Mouse (Mus musculus) B cell, adult 2 months (primary cell): ENCODE data around the gene Mcm5.

Source experiments
- DNase-seq, 2 experiments: peaks; one replicate each; pipeline ENCODE4 v3.0.0; 2022

Gene Mcm5

DNA sequence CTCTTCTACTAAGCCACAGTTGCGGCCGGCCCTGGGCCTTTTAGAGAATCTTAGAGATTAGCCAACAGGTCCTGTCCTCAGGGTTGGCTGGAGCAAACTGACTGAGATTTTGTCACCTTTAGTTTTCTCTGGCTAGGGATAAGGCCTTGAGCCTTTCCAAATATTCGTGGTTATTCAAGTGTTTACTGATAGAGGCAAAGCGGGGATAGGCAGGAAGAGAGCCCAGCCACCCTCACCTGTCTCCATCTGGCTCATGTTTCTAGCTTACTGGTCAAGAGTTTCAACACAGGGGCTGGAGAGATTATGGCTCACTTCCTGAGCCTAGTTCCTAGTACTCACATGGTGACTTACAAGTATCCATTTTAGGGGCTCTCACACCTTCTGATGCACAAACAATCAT lies 6.4 kb upstream of the Mcm5 start:
- no peak for DNase-seq

DNA sequence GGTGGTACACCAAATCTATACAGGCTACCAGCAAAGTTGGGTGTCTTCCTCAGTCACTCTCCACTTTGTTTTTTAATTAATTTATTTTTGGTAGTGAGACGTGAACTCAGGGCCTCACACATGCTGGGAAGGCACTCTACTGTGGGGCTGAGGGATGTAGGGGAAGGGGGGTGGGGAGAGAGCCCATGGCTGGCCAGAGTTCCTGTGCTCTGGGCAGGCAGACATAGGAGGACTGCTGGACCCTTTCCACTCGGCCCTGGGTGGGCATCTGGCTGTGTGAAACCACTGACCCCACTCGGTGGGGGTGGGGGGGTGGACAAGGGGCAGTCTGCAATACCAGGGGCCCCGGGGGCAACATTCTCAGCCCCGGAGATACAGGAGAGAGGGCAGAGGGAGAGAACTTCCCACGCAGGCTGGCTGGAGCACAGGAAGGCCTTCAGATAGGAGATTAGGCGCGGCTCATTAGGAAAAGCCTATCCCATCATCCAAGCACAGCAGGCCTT lies 5.9 kb upstream of the Mcm5 start:
- DNase-seq = no peak

DNA sequence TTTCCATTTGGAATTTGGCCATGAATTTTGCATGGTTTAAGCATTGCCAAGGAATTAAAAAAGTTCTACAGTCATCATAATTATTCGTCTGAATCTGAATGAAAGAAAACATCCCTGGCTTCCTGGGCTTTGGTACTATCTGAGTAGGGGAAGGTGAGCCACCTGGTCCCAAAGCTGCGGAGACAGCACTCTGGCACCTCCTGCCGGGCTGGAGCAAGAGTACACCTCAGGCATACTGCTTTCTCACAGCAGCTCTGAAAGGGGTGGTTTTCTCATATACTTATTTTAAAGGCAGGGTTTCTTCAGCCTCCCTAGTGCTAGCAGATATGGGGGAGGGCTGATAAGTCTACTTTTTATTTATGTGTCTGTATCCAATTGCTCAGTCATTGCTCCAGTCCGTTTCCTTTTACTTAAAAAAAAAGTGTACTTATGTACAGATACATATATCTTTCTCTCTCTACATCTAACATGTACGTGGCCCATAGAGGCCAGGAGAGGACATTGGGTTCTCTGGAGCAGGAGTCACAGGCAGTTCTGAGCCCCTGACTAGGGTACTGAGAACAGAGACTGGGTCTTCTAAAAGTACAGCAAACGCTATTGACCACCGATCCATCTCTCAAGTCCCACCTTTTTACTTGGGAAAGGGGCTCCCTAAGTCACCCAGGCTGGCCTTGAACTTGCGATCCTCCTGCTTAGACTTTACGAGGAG lies 688 bp upstream of the Mcm5 start:
- DNase-seq = peak; percentile 84 to 86

DNA sequence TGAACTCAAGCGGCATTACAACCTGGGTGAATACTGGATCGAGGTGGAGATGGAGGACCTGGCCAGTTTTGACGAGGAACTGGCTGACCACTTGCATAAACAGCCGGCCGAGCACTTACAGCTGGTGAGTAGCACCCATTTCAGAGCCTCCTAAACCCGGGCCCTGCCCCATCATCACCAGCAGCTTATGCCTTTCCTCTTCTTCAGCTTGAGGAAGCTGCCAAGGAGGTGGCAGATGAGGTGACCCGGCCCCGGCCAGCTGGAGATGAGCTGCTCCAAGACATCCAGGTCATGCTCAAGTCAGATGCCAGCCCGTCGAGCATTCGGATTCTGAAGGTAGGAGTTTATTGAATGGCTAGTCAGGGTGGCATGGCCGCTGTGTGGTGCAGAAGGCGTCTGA lies 724 bp downstream of the Mcm5 start:
- DNase-seq = no peak

DNA sequence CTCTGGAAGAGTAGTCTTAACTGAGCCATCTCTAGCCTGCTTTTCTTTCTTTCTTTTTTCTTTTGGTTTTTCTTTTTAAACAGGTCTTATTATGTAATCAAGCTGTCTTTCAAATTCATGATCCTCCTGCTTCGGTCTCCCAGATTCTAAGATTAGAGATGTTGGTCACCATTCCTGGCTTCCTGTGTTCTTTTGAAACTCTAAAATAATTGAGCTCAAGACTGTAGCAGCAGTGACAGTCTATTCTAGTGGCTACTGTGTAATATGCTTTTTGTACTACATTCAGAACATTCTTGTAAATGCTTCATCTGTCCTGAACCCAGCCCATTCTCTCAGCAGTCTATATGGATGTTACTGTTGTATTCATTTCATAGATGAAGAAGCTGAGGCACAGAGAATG lies 9.1 kb downstream of the Mcm5 start:
- DNase-seq = no peak

DNA sequence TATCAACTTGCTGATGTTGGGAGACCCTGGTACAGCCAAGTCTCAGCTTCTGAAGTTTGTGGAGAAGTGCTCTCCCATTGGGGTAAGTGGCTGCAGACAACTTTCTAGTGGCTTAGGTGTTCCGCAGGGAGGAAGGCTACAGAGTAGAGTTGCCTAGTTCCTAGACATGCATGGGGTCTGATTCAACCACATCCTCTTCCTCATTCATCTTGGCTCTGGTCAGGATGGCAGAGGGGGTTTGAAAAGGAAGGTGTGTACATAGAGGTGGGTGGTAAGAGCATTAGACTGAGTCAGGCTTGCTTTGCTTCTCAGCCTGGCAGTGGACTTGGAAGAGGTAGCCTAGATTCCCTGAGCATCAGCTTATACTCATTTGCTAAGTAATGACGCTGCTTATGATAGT lies 9.9 kb downstream of the Mcm5 start:
- DNase-seq = no peak

DNA sequence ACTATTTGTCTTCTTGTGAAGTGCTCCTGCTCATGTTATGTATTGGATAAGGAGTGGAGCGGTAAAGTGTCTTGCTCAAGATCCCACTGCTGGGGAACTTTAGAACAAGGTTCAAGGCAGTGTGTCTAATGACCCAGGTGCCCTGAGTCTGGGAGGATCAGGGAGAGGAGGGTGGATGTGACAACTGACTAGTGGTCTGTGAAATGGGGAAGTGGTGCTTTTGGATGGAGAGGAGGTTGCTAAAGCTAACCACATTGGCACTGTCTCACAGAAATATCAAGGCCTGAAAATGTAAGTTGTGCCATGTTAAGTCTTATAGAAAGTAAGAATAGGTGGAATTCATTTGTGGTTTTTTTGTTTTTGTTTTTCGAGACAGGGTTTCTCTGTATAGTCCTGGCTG lies 10.4 kb downstream of the Mcm5 start:
- DNase-seq = peak; percentile 23 to 24

DNA sequence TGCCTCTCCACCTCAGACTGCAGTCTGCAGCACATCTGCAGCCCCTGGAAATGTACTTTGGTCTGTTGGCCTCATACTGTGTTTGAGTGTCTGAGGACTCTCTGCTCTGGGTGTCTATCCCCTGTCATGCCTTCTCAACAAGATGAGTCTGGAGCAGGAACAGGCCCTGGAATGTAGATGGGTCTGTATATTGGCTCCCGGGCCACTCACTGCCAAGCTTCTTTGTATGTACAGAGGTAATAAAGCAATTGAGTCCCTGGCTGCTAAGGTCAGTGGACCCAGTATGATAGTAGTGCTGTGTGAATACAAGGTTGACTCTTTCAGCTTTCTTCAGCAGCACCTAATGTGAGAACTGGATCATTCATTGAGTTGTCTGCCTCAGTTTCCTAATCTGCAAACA lies 18.0 kb downstream of the Mcm5 start:
- no peak for DNase-seq

DNA sequence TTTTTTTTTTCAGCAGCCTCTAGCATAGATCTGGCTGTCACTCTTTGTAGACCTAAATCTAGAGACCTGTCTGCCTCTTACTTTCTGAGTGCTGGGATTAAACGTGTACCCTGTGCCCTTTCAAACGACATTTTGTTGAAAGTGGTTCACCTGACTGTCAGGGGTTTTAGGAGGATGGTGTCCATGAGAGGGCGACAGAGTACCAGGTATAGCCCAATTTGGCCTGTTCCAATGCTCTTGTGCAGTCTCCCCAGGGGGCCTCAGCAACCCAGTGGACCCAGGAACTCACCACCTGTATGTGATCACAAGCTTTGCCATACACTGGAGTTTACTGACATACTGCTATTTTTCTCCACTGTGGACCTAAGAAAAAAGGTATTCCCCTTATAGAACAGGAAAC lies 23.1 kb downstream of the Mcm5 start:
- peak; percentile 48 for DNase-seq

DNA sequence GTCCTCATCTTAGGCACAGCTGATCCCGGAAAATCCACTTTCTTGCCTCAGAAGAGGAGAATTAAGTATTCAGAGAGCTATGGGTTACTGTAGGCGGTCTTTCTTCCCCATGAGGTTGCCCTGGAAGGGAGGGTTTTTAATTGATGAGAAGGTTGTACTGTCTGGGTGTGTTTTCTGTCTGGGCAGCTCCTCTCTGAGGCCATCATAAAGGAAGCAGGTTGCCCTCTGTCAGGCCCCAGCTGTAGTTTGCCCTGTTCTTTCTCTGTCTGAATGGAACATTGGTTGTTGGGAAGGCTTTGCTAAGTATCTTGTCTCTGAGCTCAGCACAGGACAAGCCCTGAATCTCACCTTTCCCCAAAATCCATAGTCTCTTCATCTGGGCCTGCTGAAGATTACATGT lies 24.0 kb downstream of the Mcm5 start:
- DNase-seq = no peak

DNA sequence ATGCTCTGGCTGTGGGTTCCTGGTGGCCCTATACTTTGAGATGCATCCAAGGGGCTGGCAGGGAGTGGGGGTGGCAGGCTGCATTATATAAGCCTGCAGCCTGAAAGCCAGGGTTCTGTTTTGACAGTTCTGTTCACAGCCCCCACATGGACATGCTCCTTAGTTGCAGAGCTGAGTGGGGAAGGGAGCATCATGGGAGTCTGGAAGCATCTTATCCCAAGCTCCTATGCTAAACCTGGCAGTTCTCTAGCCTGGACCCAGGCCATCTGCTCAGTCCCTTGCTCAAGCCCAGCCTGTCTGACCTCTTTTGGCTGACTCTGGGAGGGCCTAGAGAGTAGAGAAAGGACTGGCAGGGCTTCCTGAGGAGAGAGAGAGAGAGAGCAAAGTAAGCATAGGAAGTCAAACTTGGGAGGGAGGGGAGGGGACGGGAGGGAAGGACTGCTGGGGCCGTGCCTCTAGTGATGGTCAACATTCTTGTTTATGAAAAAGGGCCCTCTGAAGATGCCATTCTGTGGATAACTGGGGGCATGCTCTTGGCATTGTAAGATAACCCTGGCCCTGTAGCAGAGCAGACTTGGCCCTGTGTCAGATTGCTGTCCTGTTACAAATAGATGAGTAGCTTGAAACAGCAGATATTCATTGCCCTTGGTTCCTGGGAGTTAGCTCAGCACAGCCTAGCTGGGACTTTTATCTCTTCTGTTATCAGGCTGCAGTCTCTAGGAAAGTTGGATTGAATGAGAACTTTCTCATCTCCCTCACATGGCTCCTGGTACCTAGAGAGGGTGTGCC lies 25.4 kb downstream of the Mcm5 start:
- no peak for DNase-seq

DNA sequence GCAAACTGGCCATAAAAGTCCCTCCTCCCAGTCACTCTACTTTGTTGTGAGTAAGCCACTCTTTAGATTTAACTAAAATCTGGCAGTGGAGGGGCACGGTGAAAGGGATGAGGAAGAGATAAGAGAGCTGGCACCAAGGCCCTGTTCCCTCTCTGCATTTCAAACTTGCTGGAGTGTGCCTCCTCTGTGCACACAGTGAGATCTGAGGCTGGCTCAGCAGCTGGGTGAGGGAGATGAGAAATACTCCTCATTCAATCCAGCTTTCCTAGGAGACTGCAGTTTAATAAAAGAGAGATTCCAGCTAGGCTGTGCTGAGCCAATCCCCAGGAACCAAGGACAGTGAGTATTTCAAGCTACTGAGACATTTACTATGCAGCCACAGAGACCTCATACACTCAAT lies 26.4 kb downstream of the Mcm5 start:
- DNase-seq = no peak

DNA sequence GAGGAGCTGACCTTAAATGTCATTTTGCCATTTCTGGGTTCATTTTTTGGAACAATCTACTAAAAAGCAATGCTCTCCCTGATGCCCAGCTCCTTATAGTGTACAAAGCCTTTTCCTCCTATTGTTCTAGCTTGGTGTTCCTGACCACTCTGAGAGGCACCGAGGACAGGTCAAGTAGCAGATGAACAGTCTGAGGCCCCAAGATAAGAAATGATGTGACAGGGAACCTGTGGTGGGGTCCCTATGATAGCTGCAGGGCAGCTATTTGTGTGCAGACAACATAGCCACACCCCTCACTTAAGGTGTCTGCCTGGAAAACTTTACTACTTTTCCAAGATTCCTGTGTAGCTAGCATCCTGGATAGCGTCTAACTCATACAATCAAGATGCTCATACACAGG lies 26.9 kb downstream of the Mcm5 start:
- no peak for DNase-seq

DNA sequence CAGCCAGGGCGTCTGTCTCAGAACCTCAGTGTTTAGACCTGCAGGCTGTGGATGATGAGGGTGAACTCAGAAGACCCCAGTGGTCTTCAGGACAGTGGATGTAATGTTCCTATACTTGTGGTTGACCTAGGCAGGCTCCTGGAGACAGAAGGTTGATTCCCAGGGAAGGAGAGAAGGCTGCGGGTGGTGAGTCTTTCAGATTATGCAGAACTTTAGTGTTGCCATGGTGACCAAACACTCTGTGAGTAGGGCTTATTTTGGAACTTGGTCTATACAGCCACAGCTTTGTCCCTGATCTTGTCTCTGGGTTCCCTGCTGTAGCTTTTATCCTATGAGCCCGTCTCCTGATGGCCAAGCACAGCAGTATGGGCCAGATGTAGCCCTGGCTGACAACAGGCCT lies 28.2 kb downstream of the Mcm5 start:
- no peak for DNase-seq

DNA sequence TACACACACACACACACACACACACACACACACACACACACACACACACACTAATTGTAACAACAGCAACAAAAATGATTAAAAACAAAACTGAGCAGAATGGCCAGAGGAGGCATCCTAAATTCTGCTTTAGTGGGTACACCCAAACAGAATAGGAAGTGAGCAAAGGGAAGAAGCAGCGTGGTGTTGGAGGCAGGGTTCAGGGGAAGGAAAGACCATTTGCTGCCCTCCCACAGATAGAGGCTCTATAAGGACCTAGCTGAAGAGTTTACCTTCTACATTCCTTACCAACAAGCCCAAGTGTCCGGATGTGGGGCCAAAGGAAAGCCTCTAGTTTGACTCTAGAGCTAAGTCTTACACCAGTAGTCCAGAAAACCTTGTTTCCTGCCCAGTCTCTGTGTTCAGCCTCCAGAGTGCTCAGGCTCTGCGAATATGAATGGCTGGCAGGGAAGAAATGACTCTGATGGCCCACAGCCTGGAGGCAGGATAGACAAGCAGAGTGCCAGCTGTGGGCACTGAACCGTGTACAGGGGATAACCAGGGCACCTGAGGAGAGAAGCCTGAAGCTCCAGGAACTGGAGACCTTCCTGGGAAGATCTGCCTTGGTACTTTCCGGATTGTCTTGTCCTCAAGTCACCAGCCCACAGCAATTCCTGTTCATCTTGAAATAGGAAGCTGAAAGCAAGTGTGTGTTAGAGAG lies 41.7 kb downstream of the Mcm5 start:
- no peak for DNase-seq

DNA sequence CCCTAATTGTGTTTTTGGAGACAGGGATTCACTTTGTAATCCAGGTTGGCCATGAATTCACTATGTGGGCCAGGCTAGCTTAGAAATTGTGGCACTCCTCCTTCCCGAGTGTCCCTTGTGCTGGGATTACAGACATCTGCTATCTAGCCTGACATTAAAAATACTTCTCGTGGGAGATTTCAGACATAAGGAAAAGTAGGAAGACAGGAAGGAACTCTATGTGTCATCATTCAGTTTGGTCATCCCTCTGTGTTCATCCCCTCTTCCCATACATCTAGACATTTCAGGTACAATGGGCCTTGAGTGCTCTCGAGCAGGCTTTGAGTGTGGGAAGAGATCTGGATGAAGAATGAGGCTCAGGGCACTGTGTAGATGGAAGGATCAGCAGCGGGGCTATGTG lies 42.4 kb downstream of the Mcm5 start:
- DNase-seq = no peak

DNA sequence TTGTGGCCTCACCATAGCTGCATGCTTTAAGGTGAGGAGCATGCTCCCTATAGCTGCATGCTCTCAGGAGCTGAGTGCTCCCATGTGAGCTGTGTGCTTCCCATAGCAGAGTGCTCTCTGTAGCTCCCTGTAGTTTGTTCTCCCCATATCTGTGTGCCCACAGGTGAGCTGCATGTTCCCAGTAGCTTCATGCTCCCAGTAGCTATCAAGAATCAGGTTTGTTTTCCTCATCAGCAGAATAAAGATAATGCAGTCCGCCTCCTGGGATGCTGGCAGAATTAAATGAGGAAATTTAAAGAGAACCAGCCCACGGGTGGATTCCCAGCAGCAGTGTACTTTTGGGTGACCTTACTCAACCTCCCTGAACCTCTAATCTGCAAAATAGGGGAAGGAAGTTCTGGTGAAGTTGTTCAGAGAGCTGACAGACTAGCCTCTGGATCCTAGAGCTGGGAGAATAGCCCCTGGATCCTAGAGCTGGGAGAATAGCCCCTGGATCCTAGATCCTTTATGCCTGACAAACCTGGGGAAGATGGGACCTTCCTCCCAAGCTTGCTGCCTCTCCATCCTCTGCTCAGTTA lies 43.2 kb downstream of the Mcm5 start:
- DNase-seq = no peak

DNA sequence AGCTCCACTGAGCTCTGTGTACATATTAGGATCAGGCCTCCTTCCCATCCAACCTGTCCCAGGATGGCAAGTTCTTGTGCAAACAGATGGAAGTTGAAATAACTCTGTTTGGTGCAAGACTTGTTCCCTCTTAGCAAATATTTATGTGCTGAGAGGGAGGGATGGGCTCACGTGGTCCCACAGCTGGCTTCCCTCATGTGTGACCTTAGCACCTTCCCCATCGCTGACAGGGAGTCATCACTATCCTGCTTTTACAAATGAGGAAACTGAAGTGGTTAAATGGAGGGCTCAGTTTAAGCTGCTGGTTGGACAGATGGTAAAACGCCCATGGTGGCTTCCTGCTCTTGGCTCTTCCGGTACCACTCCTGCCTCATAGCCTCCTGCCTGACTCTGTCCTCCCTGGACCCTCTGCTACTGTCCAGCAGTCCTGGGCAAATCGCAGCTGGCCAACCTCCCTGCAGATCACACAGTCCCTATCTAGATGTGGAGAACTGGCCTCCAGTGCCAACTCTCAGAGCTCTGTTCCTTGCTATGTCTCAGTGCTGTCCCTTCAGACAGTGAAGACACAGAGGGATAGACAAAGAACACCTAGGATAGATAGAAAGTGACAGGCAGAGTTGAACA lies 45.6 kb downstream of the Mcm5 start:
- no peak for DNase-seq

DNA sequence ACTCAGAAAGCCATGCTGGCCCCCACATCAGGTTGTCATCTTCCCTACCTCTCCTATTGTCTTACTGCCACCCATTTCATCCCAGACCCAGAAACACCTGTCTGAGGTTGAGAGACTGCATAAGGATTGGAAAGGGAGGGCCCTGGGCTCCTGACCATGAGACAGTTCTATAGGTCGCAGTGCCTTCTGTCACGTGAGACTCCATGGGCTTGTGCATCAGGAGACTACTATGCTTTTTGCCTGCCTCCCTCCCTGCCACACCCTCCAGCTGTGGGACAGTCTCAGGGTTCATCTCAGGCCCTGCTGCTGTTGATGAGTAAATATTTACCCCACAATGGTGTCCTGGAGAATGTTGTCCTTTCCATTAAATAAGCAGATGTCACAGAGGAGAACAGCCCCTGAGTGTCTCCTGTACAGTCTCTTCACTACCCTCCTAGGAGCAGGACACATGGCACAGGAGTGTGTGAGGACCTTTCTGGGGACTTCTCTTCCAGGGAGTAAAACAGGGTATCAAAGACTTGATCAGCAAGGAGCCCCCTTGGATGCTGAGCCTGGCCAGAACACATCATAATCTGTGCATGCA lies 46.5 kb downstream of the Mcm5 start:
- DNase-seq = no peak

DNA sequence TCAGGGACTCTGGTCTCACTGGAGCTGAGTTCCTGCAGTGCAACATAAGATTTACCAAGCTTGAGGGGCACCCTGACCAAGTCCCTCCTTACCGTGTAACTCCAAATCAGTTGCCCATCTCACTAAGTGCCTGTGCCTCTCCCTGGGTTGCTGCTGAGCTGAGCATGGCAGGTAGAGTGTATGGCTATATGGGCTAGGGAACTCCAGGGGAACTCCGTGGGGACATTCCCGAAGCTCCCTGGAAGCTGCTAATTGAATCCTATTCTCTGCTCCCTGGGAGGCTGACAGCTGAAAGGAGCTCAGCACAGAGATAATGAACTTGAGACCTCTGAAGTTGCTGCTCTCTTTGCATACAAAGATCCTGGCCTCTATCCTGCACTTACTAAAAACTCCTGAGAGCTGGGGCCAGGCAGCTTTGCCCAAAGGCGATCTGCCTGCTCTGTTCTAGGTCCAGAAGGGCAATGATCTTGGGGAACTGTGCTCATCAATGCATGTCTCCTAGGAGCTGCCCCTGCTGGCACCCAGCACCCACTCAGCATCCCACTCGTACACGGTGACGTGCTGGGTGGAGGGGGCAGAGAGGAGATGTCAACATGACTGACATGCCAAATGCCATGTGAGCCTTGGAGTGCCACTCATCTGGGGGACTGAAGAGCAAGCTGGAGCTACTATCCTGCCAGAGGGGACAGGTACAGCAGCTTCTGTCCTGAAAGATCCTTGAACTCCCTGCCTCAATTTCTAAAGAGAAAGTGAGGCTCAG lies 48.3 kb downstream of the Mcm5 start:
- DNase-seq = no peak

DNA sequence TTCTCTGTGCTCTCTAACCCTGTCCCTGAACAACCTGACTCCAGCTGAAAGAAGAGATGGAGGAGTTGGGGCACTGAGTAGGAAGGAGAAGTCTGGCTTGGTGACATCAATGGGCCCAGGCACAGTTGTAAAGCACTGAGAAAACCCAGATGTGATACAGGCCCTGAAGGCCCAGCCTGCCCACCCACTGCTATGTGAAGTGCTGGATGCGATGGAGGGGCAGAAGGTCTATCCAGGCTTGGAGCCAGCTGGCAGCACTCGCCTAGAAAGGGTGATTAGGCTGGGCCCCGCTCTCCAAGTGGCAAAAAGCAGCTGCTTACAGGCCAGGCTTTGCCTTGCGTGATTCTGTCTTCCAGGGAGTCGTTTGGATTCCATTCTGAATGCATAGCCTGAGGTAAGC lies 60.0 kb downstream of the Mcm5 start:
- DNase-seq = no peak
